Mouse (Mus musculus) bone marrow, adult 2 months (tissue): Measurements from ENCODE around the gene Matn4.

Source experiments
- CTCF ChIP-seq: fragments of 200-500 bp; IDR thresholded peaks from 2 replicates; pipeline ENCODE4 v1.5.1; 2011; ENCODE audit warnings: low read length, control low read depth; ENCODE audit not compliant: control insufficient read depth, insufficient read depth
- POLR2A ChIP-seq: fragments of 200-500 bp; IDR thresholded peaks from 2 replicates; pipeline ENCODE4 v1.6.1; 2011; ENCODE audit warnings: low read depth, mild to moderate bottlenecking, control low read depth, low read length, borderline replicate concordance; ENCODE audit not compliant: control insufficient read depth

DNA sequence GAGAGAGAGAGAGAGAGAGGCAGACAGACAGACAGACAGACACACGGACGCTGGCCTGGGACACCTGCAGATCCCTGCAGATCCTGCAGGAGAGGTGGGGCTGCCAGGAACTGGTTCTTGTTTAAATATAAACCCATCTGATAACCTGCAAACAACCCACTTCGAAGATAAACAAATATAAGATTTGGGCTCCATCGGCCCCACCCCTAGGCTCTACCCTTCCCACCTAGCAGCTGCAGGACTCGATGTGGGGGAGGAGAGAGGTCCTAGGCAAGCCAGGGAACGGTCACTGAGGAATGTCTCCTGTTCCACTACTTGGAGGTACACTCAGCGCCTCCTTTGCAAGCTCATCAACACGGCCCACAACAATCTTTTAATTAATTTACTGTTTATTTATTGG, 33.3 kb upstream of the Matn4 start:
- TF ChIP-seq POLR2A, result no peak
- no peak for TF ChIP-seq CTCF
